Mouse (Mus musculus) heart, adult 2 months (tissue): ENCODE results near the gene Gm42417. TPM values are rescaled to one million over a fixed set of nuclear protein-coding genes. Genes with fewer than 3 reads are reported as not detected.
A peak's percentile ranks its signal among the peaks of the same experiment; 100 is the strongest.

ENCODE experiments used
- DNase-seq, 2 experiments: peaks; one replicate each; pipeline ENCODE4 v3.0.0; 2021
- H3K27ac ChIP-seq: fragments of 200-600 bp; 2 replicates; pipeline ENCODE4 v1.8.1; 2022
- H3K27me3 ChIP-seq: fragments of 200-500 bp; 2 replicates; pipeline ENCODE4 v1.6.1; 2012; ENCODE audit warnings: mild to moderate bottlenecking, low read length, inconsistent platforms, mixed read lengths; ENCODE audit not compliant: control insufficient read depth, insufficient read depth
- H3K36me3 ChIP-seq: fragments of 200-500 bp; 2 replicates; pipeline ENCODE4 v1.6.1; 2012; ENCODE audit warnings: low read length, inconsistent platforms; ENCODE audit not compliant: control insufficient read depth, insufficient read depth
- H3K4me1 ChIP-seq: fragments of 200-500 bp; 2 replicates; pipeline ENCODE4 v1.6.1; 2011; ENCODE audit warnings: low read length; ENCODE audit not compliant: control insufficient read depth, insufficient read depth
- H3K4me3 ChIP-seq: fragments of 200-600 bp; 2 replicates; pipeline ENCODE4 v1.8.1; 2022
- H3K79me2 ChIP-seq: fragments of 200-500 bp; replicated peaks from 2 replicates; pipeline ENCODE4 v1.6.1; 2012; ENCODE audit warnings: mild to moderate bottlenecking, inconsistent platforms, low read length, moderate library complexity, mixed read lengths; ENCODE audit not compliant: control insufficient read depth, insufficient read depth
- H3K9ac ChIP-seq: fragments of 200-500 bp; 2 replicates; pipeline ENCODE4 v1.6.1; 2012; ENCODE audit warnings: low read depth, mild to moderate bottlenecking, control low read depth, inconsistent platforms, low read length, mixed read lengths
- CTCF ChIP-seq: fragments of 200-600 bp; IDR thresholded peaks from 2 replicates; pipeline ENCODE4 v1.8.1; 2022; ENCODE audit warnings: antibody characterized with exemption, mild to moderate bottlenecking, moderate library complexity
- EP300 ChIP-seq: fragments of 200-500 bp; IDR thresholded peaks from 2 replicates; pipeline ENCODE4 v1.6.1; 2011; ENCODE audit warnings: low read depth, low read length, control low read depth; ENCODE audit not compliant: insufficient read depth
- POLR2A ChIP-seq: fragments of 200-500 bp; IDR thresholded peaks from 2 replicates; pipeline ENCODE4 v1.6.1; 2011; ENCODE audit warnings: mild to moderate bottlenecking, low read depth, low read length, control low read depth; ENCODE audit not compliant: insufficient read depth
- WGBS: fragments of 180-500 bp; shearing (Covaris S2); methylation state at CpG from one replicate; pipeline ENCODE4 v1.1.7; 2018; 5-methylcytosine and 5-hydroxymethylcytosine counted together
- intact Hi-C: fragments of 180-260 bp; cut with DNase I; formaldehyde crosslinking; loops from one replicate; pipeline ENCODE4 v1.15.1; 2025
- polyA plus RNA-seq: library from polyadenylated mRNA; depleted of rRNA; stranded (reverse); fragments of >200 nt; gene quantifications from 2 replicates; pipeline ENCODE4 v1.2.3, GENCODE M21; 2012
- total RNA-seq, 2 experiments: library from RNA; stranded (reverse); gene quantifications; 2 replicates each; pipeline ENCODE4 v1.2.3; 2021

Gm42417 gene
- total and polyA plus RNA-seq, 3 experiments, result 148 to 172 TPM; not detected in 1

- no peaks in the 10 kb centered on the region for H3K36me3 ChIP-seq
These were observed 11.0 kb upstream of the Gm42417 start for GRCm38 (mm10) chr1:36550075-36550863.

GRCm38 (mm10) chr1:36549491-36549890 lies 10.3 kb upstream of the Gm42417 start:
- 84% methylated on average over 18 of the region's 18 CpGs for WGBS
- Histone ChIP-seq H3K36me3 (no peaks in the 10 kb centered on the region), H3K4me1 (peaks cover 3% of the 10 kb centered on the region), H3K9ac (no peak overlapping the region), H3K27me3 (no peaks in the 10 kb centered on the region), H3K79me2 (peaks cover 3% of the 10 kb centered on the region; the same call in 1 of the 2 replicates), H3K4me3 (no peak overlapping the region), H3K27ac (no peak overlapping the region)
- TF ChIP-seq CTCF, result no peak
- no peak for TF ChIP-seq EP300
- DNase-seq, result no peak
- intact Hi-C loops, result no loop called here

More at GRCm38 (mm10) chr1:36550075-36550863, 11.0 kb upstream of the Gm42417 start:
- Histone ChIP-seq H3K27ac (no peak overlapping the region), H3K79me2 (peaks cover 3% of the 10 kb centered on the region; the same call in 1 of the 2 replicates), H3K4me3 (no peak overlapping the region), H3K9ac (no peak overlapping the region), H3K27me3 (no peaks in the 10 kb centered on the region), H3K4me1 (peaks cover 8% of the 10 kb centered on the region)
- no peak for DNase-seq
- TF ChIP-seq CTCF, result peak; percentile 32
- TF ChIP-seq EP300, result no peak
- intact Hi-C loops, result no loop called here
- 77% methylated on average over 20 of the region's 20 CpGs for WGBS

GRCm38 (mm10) chr1:36548771-36549170 lies 9.5 kb upstream of the Gm42417 start:
- peaks cover 3% of the 10 kb centered on the region for H3K4me1 ChIP-seq
- H3K79me2 ChIP-seq, result peaks cover 3% of the 10 kb centered on the region; the same call in 1 of the 2 replicates
- no peaks in the 10 kb centered on the region for H3K27me3 ChIP-seq
- no peak for DNase-seq
- no peak overlapping the region for H3K4me3 ChIP-seq
- peak overlapping the region; percentile 75 for H3K27ac ChIP-seq
- no peak overlapping the region for H3K9ac ChIP-seq
- no peaks in the 10 kb centered on the region for H3K36me3 ChIP-seq
- TF ChIP-seq CTCF, result no peak
- TF ChIP-seq EP300, result no peak
- TF ChIP-seq POLR2A, result no peak
- intact Hi-C loops, result no loop called here
- WGBS, result 65% methylated on average over 8 of the region's 8 CpGs

- no peaks in the 10 kb centered on the region for H3K27me3 ChIP-seq
- WGBS, result 24% methylated on average over 9 of the region's 9 CpGs
- H3K36me3 ChIP-seq, result no peaks in the 10 kb centered on the region
- no peaks in the 10 kb centered on the region for H3K79me2 ChIP-seq
- no peak for TF ChIP-seq POLR2A
- TF ChIP-seq EP300, result no peak
- no peak for TF ChIP-seq CTCF
- H3K4me1 ChIP-seq, result peaks cover 3% of the 10 kb centered on the region
- H3K9ac ChIP-seq, result no peak overlapping the region
- peak overlapping the region; percentile 75 for H3K27ac ChIP-seq
- intact Hi-C loops, result loop anchor here (1.0 kb wide), 3 partner anchors 87 to 136 kb away; no protein-coding TSS in a partner anchor
- DNase-seq, result peak; percentile 66 to 70
- H3K4me3 ChIP-seq, result no peak overlapping the region
These were observed 8.9 kb upstream of the Gm42417 start for GRCm38 (mm10) chr1:36547981-36548598.

- Histone ChIP-seq H3K4me3 (peak within 1 kb of the TSS; percentile 76), H3K27ac (peak within 1 kb of the TSS; percentile 85), H3K36me3 (no peaks in the 10 kb centered on the region), H3K9ac (peak within 1 kb of the TSS; percentile 84), H3K4me1 (peaks cover 3% of the 10 kb centered on the region), H3K79me2 (no peaks in the 10 kb centered on the region), H3K27me3 (no peaks in the 10 kb centered on the region)
- under 1% methylated on average over 43 of the region's 43 CpGs for WGBS
- peak; percentile 96 to 98 for DNase-seq
- intact Hi-C loops, result loop anchor here (1.0 kb wide), 3 partner anchors 88 to 137 kb away; no protein-coding TSS in a partner anchor
- peak; percentile 99 for TF ChIP-seq EP300
- TF ChIP-seq CTCF, result no peak; the same call in none of the 2 replicates
- TF ChIP-seq POLR2A, result peak; percentile 82
These were observed 7.8 kb upstream of the Gm42417 start, which contains the start of gene Ankrd39 for GRCm38 (mm10) chr1:36546888-36547471. Ankrd39 (minus strand) TSS chr1:36547445.
